Mouse (Mus musculus): ENCODE measurements around the gene Adora3. TPM values are rescaled to one million over a fixed set of nuclear protein-coding genes. Genes with fewer than 3 reads are reported as not detected.
"Not testable (repeated sequence)": the region's sequence is repeated elsewhere in the genome, so short reads cannot be mapped to it uniquely, and the experiment has no call there.

Adora3 gene
- polyA plus RNA-seq, 1 experiment from 2014 or later, result 0.33 TPM

GRCm38 (mm10) chr3:105910519-105911190 lies 40.0 kb downstream of the Adora3 start:
- ATAC-seq (ENCODE audit: insufficient number of reproducible peaks, insufficient read depth, low FRiP score, low read depth), result no peak
- Histone ChIP-seq H3K27ac (ENCODE audit: low read length) (no peak overlapping the region), H3K27me3 (ENCODE audit: control insufficient read depth, insufficient read depth, low read length) (no peaks in the 10 kb centered on the region), H3K4me2 (replicated peaks; ENCODE audit: low read depth, low read length) (no peak overlapping the region), H3K4me1 (ENCODE audit: control insufficient read depth, insufficient read depth, low read length) (no peaks in the 10 kb centered on the region), H3K9me3 (ENCODE audit: control insufficient read depth, low read depth, low read length) (no peaks in the 10 kb centered on the region), H3K9ac (replicated peaks; ENCODE audit: low read depth, low read length) (no peak overlapping the region), H3K4me3 (ENCODE audit: low read depth, low read length) (no peak overlapping the region), H3K36me3 (ENCODE audit: control insufficient read depth, insufficient read depth, low read length) (no peaks in the 10 kb centered on the region)
- 80% methylated on average over 11 of the region's 11 CpGs for WGBS

DNA sequence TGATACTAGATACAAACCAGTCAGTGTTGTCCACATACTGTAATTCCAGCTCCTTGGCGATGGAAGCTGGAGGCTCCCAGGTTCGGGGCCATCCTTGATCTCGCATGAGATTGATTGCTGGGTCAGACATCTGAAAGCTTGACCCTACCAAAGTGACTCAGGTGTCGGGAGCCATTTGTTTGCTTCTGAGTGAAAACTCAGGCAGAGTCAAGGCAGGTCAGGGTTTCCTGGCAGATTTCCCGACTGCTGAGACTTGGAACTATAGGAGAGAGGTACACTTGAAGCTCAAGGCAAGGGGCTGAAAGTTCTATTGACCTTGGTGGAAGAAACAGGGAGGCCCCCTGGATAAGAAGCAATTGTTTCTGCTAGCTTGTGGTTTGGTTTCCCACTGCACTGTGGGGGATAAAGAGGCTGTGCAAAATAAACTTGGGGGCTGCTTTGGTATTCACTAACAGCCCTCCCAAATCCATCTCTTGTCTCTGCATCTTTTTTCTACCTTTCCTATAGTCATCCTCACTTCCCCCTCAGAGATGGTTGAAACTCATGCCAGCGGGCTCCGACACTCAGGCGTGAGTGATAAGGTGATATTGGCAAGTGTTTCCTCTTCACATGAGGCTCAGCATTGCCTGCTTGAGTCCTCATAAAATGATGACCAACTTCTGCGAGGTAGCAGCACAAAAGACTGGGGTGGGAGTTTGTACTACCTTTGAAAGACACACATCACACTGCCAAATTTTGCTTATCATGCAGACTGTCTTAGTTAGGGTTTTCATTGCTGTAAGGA lies 41.6 kb downstream of the Adora3 start:
- WGBS, result 51% methylated on average over 9 of the region's 9 CpGs
- no peaks in the 10 kb centered on the region for H3K4me1 ChIP-seq (ENCODE audit: control insufficient read depth, insufficient read depth, low read length)
- H3K27me3 ChIP-seq (ENCODE audit: control insufficient read depth, insufficient read depth, low read length), result no peaks in the 10 kb centered on the region
- no peaks in the 10 kb centered on the region for H3K9me3 ChIP-seq (ENCODE audit: control insufficient read depth, low read depth, low read length)
- no peak overlapping the region for H3K4me2 ChIP-seq (replicated peaks; ENCODE audit: low read depth, low read length)
- no peak for ATAC-seq (ENCODE audit: insufficient number of reproducible peaks, insufficient read depth, low FRiP score, low read depth)
- H3K9ac ChIP-seq (replicated peaks; ENCODE audit: low read depth, low read length), result no peak overlapping the region
- H3K36me3 ChIP-seq (ENCODE audit: control insufficient read depth, insufficient read depth, low read length), result no peaks in the 10 kb centered on the region
- no peak overlapping the region for H3K4me3 ChIP-seq (ENCODE audit: low read depth, low read length)
- H3K27ac ChIP-seq (ENCODE audit: low read length), result no peak overlapping the region

GRCm38 (mm10) chr3:105913839-105914681 lies 43.4 kb downstream of the Adora3 start:
- Histone ChIP-seq H3K9ac (replicated peaks; ENCODE audit: low read depth, low read length) (no peak overlapping the region), H3K4me3 (ENCODE audit: low read depth, low read length) (no peak overlapping the region), H3K36me3 (ENCODE audit: control insufficient read depth, insufficient read depth, low read length) (no peaks in the 10 kb centered on the region), H3K4me2 (replicated peaks; ENCODE audit: low read depth, low read length) (no peak overlapping the region), H3K27ac (ENCODE audit: low read length) (no peak overlapping the region), H3K27me3 (ENCODE audit: control insufficient read depth, insufficient read depth, low read length) (no peaks in the 10 kb centered on the region), H3K4me1 (ENCODE audit: control insufficient read depth, insufficient read depth, low read length) (no peaks in the 10 kb centered on the region), H3K9me3 (ENCODE audit: control insufficient read depth, low read depth, low read length) (no peaks in the 10 kb centered on the region)
- WGBS, result 42% methylated on average over 10 of the region's 10 CpGs
- ATAC-seq (ENCODE audit: insufficient number of reproducible peaks, insufficient read depth, low FRiP score, low read depth), result no peak; the same call in 1 of the 2 replicates

DNA sequence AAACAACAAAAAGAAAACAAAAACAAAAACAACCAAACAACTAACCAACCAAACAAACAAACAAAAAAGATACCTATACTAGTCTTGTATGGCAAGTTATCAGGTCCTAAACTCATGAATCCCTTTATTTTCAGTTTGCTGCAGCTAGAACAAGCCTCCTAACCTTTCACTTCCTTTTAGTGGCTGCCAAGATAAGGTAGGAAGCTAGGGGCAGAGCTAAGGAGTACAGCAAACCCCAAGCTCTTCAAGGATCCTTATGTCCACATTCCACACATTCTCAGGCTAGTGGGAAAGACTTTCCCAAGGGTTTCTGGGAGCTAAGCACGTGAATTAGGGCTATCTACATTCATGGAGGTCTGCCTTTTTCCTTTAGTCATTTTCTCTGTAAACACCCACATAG lies 44.6 kb downstream of the Adora3 start:
- Histone ChIP-seq H3K9me3 (ENCODE audit: control insufficient read depth, low read depth, low read length) (no peaks in the 10 kb centered on the region), H3K4me3 (ENCODE audit: low read depth, low read length) (no peak overlapping the region), H3K36me3 (ENCODE audit: control insufficient read depth, insufficient read depth, low read length) (no peaks in the 10 kb centered on the region), H3K27me3 (ENCODE audit: control insufficient read depth, insufficient read depth, low read length) (no peaks in the 10 kb centered on the region), H3K4me1 (ENCODE audit: control insufficient read depth, insufficient read depth, low read length) (no peaks in the 10 kb centered on the region), H3K27ac (ENCODE audit: low read length) (no peak overlapping the region), H3K9ac (replicated peaks; ENCODE audit: low read depth, low read length) (no peak overlapping the region), H3K4me2 (replicated peaks; ENCODE audit: low read depth, low read length) (no peak overlapping the region)
- no peak for ATAC-seq (ENCODE audit: insufficient number of reproducible peaks, insufficient read depth, low FRiP score, low read depth)
- 13% methylated on average over 1 of the region's 1 CpGs for WGBS

DNA sequence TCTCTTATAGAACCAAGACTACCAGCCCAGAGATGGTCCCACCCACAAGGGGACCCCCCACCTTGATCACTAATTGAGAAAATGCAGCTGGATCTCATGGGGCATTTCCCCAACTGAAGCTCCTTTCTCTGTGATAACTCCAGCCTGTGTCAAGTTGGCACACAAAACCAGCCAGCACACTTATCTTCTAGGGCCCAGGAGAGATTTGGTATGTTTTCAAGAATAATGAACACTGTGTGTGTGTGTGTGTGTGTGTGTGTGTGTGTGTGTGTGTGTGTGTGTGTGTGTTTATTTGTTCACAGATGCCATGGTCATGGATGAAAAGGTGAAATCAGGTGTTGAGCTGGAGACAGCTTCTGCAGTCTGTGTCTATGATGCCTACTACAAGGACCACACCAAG lies 45.8 kb downstream of the Adora3 start:
- H3K4me1 ChIP-seq (ENCODE audit: control insufficient read depth, insufficient read depth, low read length); H3K36me3 ChIP-seq (ENCODE audit: control insufficient read depth, insufficient read depth, low read length); ATAC-seq (ENCODE audit: insufficient number of reproducible peaks, insufficient read depth, low FRiP score, low read depth); H3K9ac ChIP-seq (replicated peaks; ENCODE audit: low read depth, low read length); H3K27ac ChIP-seq (ENCODE audit: low read length); H3K4me3 ChIP-seq (ENCODE audit: low read depth, low read length); H3K9me3 ChIP-seq (ENCODE audit: control insufficient read depth, low read depth, low read length); H3K4me2 ChIP-seq (replicated peaks; ENCODE audit: low read depth, low read length); H3K27me3 ChIP-seq (ENCODE audit: control insufficient read depth, insufficient read depth, low read length): not testable (repeated sequence)

DNA sequence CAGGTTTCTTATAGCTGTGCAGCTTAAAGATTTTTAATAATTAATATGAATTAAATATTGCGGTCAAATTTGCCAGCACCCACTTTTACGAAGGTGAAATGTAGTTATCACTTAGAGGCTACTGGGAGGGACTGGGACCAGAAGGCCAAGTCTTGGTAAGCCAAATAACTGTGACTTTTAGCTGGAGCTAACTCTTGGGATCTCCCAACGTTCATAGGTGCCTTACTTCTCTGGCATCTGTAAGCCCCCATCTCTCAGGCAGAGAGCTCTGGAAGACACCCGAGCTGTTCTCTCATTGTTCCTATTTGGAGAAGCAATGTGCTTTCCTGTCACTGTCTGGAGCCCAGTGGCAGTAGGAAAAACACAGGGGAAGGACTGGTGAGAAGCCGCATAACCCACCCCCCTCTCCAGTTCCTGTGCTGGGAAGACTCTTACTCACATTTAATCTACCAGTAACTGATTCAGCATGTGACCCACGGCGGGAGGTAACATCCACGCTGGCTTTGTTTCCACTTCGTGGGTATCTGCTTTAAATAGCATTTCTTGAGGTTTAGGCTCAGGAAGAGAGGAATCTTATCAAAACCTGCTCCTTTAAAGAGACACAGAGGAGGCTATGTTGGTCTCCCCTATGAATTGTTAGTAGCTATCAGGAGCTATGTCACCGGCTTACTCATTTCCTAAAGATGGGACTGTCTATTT lies 47.1 kb downstream of the Adora3 start:
- Histone ChIP-seq H3K9ac (replicated peaks; ENCODE audit: low read depth, low read length) (no peak overlapping the region), H3K27ac (ENCODE audit: low read length) (no peak overlapping the region), H3K4me3 (ENCODE audit: low read depth, low read length) (no peak overlapping the region), H3K27me3 (ENCODE audit: control insufficient read depth, insufficient read depth, low read length) (no peaks in the 10 kb centered on the region), H3K4me2 (replicated peaks; ENCODE audit: low read depth, low read length) (no peak overlapping the region), H3K4me1 (ENCODE audit: control insufficient read depth, insufficient read depth, low read length) (no peaks in the 10 kb centered on the region), H3K36me3 (ENCODE audit: control insufficient read depth, insufficient read depth, low read length) (no peaks in the 10 kb centered on the region), H3K9me3 (ENCODE audit: control insufficient read depth, low read depth, low read length) (no peaks in the 10 kb centered on the region)
- WGBS, result 70% methylated on average over 10 of the region's 10 CpGs
- ATAC-seq (ENCODE audit: insufficient number of reproducible peaks, insufficient read depth, low FRiP score, low read depth), result no peak

DNA sequence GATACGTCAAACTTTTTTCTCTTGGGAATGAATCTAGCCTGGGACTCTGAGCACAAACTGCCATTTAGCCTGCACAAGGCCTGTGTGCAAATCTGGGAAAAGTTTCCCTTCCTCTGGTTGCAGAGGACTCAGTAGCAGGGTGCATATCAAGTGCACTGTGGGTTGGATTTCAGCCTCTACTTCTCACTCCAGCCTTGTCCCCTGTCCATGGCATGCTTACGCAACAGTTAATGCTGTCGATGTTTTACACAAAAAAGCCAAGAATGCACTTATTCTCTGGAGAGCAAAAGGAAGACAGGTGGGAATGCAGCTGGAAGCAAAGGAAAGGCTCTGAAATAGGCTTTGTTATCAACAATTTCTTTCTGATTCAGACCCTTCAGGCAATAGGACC lies 47.7 kb downstream of the Adora3 start:
- no peak overlapping the region for H3K4me3 ChIP-seq (ENCODE audit: low read depth, low read length)
- no peak overlapping the region for H3K9ac ChIP-seq (replicated peaks; ENCODE audit: low read depth, low read length)
- ATAC-seq (ENCODE audit: insufficient number of reproducible peaks, insufficient read depth, low FRiP score, low read depth), result no peak
- no peaks in the 10 kb centered on the region for H3K36me3 ChIP-seq (ENCODE audit: control insufficient read depth, insufficient read depth, low read length)
- H3K27ac ChIP-seq (ENCODE audit: low read length), result no peak overlapping the region
- H3K27me3 ChIP-seq (ENCODE audit: control insufficient read depth, insufficient read depth, low read length), result no peaks in the 10 kb centered on the region
- no peak overlapping the region for H3K4me2 ChIP-seq (replicated peaks; ENCODE audit: low read depth, low read length)
- WGBS, result 73% methylated on average over 3 of the region's 3 CpGs
- no peaks in the 10 kb centered on the region for H3K4me1 ChIP-seq (ENCODE audit: control insufficient read depth, insufficient read depth, low read length)
- no peaks in the 10 kb centered on the region for H3K9me3 ChIP-seq (ENCODE audit: control insufficient read depth, low read depth, low read length)

DNA sequence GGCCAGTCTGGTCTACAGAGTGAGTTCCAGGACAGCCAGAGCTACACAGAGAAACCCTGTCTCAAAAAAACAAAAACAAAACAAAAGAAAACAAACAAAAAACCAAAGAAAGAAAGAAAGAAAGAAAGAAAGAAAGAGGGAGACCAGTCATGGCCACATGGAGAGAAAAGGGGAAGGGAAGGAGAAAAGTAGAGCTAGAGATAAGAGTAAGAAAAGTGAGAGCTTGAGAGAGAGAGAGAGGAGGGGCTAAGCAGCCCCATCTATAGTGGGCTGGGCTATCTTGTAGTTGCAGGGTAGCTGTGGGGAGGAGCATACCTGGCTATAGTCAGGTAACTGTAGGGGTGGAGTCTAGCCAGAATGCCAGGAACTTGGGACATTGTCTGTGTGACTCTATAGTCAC lies 50.1 kb downstream of the Adora3 start:
- H3K36me3 ChIP-seq (ENCODE audit: control insufficient read depth, insufficient read depth, low read length); H3K4me1 ChIP-seq (ENCODE audit: control insufficient read depth, insufficient read depth, low read length); H3K27ac ChIP-seq (ENCODE audit: low read length); H3K27me3 ChIP-seq (ENCODE audit: control insufficient read depth, insufficient read depth, low read length); H3K4me3 ChIP-seq (ENCODE audit: low read depth, low read length); H3K9ac ChIP-seq (replicated peaks; ENCODE audit: low read depth, low read length); H3K4me2 ChIP-seq (replicated peaks; ENCODE audit: low read depth, low read length); H3K9me3 ChIP-seq (ENCODE audit: control insufficient read depth, low read depth, low read length); ATAC-seq (ENCODE audit: insufficient number of reproducible peaks, insufficient read depth, low FRiP score, low read depth): not testable (repeated sequence)
